Mouse (Mus musculus): ENCODE results near the gene Sec23a. TPM values are rescaled to one million over a fixed set of nuclear protein-coding genes. Genes with fewer than 3 reads are reported as not detected.

Sec23a gene
- total RNA-seq, 2 experiments from 2014 or later: 10.7 to 15.9 TPM

Other genes starting within 250 kb of the Sec23a start
- 12.2 and 14.4 TPM in 2 replicates for gene Gemin2, start 1.4 kb upstream of the Sec23a start, total RNA-seq (2015; ENCODE audit: low replicate concordance)
- 9.2 and 17.7 TPM in 2 replicates for gene Gemin2, start 1.4 kb upstream of the Sec23a start, total RNA-seq (2017; ENCODE audit: low replicate concordance)
- gene Trappc6b, start 49.5 kb upstream of the Sec23a start, total RNA-seq (2015; ENCODE audit: low replicate concordance): 57.3 and 74.6 TPM in 2 replicates
- 44.2 and 45.4 TPM in 2 replicates for gene Trappc6b, start 49.5 kb upstream of the Sec23a start, total RNA-seq (2017; ENCODE audit: low replicate concordance)
- 62.7 and 66.7 TPM in 2 replicates for gene Pnn, start 54.9 kb upstream of the Sec23a start, total RNA-seq (2015; ENCODE audit: low replicate concordance)
- gene Pnn, start 54.9 kb upstream of the Sec23a start, total RNA-seq (2017; ENCODE audit: low replicate concordance): 67.9 and 69.1 TPM in 2 replicates
- gene Mia2, start 83.8 kb upstream of the Sec23a start, total RNA-seq (2015; ENCODE audit: low replicate concordance): 89.4 and 98.9 TPM in 2 replicates
- gene Mia2, start 83.8 kb upstream of the Sec23a start, total RNA-seq (2017; ENCODE audit: low replicate concordance): 138 and 233 TPM in 2 replicates
- gene Fbxo33, start 207.7 kb upstream of the Sec23a start, total RNA-seq (2015; ENCODE audit: low replicate concordance): 54.1 and 60.5 TPM in 2 replicates
- 20.7 and 21.2 TPM in 2 replicates for gene Fbxo33, start 207.7 kb upstream of the Sec23a start, total RNA-seq (2017; ENCODE audit: low replicate concordance)